Mouse (Mus musculus) gastrocnemius, postnatal 36 days (tissue): ENCODE results near the gene Tmcc3. TPM values are rescaled to one million over a fixed set of nuclear protein-coding genes. Genes with fewer than 3 reads are reported as not detected.
"Not testable (repeated sequence)": the region's sequence is repeated elsewhere in the genome, so short reads cannot be mapped to it uniquely, and the experiment has no call there.

Experiments used
- DNase-seq, 2 experiments: peaks; one replicate each; pipeline ENCODE4 v3.0.0; 2022
- intact Hi-C: fragments of 180-260 bp; cut with DNase I; formaldehyde crosslinking; loops from one replicate; pipeline ENCODE4 v1.15.1; 2025
- total RNA-seq, 2 experiments: library from RNA; stranded (reverse); gene quantifications; 2 replicates each; pipeline ENCODE4 v1.2.3; 2021

The Tmcc3 gene
- total RNA-seq, 2 experiments from 2014 or later, result 17.3 to 19.3 TPM

DNA sequence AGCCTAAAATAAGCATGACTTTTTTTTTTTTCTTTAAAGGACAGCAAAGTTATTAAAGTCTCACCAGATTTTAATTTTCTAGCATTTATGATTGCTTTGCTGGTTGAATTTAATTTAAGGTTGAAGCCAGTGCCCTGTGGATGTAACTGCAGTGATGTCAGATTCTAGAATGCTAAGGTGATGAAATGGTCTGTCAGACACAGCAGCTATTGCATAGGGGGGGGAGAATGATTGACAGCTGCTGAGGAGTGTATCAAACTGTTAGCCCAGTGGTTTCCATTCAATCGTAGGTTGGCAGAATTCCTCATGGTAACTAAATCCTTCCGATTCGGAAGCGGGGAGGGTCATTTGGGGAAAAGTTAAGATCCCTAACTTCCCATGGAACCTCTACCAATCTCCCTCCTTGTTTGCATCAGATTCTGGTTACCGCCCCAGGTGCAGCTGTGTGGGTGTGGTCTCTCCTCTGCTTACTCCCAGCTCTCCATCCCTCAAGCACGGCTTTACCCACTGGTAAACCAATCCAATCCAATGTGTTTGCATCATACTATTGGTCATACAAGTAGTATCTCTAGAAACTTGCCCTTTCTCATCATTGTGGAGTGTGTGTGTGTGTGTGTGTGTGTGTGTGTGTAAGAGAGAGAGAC, 221.5 kb downstream of the Tmcc3 start:
- no peak for DNase-seq
- intact Hi-C loops, result no loop called here

DNA sequence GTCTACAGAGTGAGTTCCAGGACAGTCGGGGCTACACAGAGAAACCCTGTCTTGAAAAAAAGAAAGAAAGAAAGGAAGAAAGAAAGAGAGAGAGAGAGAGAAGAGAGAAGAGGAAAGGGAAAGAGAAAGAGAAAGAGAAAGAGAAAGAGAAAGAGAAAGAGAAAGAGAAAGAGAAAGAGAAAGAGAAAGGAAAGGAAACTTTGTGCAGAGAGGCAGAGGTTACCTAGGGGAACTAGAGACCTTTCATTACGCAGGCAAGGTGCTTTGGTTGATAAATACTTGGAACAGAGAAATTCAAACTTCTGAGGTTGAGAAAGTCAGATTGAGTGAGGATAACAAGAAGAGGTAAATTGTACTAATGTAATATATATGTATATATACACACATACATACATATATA, 226.9 kb downstream of the Tmcc3 start:
- intact Hi-C loops, DNase-seq: not testable (repeated sequence)

DNA sequence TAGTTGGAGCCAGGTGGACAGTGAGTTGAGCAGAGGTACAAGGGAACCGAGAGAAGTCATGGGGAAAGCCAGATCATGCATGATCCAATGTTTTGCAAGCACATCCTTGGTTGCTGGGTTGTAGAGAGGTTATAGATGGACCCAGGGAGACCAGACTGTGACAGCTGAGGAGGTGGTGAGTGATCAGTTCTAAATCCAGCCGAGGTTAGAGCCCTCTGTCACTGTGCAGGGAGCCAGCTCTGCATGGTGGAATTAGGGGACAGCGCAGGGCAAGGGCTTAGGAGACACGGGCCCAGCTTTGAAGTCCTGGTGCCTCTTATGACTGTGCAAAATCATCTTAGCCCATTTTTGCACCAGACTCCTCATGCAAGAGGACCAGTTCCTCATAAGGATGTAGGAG, 228.5 kb downstream of the Tmcc3 start:
- DNase-seq, result no peak
- intact Hi-C loops, result no loop called here

DNA sequence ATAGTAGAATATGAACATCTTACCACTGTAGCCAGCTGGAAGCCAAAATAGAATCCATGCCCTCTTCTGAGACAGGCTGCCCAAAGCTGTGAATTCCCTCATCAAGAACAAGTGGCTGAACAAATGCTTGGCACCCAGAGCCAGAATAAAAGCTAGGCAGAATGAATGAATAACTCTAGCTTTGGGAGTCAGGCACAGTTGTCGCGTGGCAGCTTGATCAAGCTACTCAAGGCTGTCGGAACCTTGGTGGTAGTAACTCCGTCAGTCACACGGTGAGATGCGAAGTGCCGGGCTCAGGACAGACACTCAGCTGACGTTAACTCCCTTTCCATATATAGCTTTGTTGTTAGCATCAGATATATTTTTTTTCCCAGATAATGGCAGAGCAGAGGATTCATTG, 232.2 kb downstream of the Tmcc3 start:
- intact Hi-C loops, result no loop called here

DNA sequence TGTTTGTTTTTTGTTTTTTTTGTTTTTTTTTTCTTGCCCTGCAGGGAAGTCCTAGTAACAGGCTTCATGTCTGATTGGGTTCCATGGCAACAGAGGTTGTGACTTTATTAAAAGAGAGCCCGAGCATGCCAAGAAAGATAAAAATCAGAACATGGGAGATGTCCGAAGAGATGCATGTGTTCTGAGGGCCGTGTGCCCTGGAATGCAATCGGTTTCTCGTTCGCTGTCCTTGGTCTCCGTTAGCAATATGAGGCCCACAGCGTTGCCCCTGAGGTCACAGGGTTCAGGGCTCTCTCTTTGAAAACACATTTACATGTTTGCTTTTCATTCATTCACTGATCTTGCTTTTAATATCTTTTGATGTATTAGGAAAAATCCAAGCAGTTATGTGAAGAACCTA, 233.1 kb downstream of the Tmcc3 start:
- intact Hi-C loops, result no loop called here
- DNase-seq, result no peak

More for the DNA sequence above, 232.2 kb downstream of the Tmcc3 start:
- no peak for DNase-seq

DNA sequence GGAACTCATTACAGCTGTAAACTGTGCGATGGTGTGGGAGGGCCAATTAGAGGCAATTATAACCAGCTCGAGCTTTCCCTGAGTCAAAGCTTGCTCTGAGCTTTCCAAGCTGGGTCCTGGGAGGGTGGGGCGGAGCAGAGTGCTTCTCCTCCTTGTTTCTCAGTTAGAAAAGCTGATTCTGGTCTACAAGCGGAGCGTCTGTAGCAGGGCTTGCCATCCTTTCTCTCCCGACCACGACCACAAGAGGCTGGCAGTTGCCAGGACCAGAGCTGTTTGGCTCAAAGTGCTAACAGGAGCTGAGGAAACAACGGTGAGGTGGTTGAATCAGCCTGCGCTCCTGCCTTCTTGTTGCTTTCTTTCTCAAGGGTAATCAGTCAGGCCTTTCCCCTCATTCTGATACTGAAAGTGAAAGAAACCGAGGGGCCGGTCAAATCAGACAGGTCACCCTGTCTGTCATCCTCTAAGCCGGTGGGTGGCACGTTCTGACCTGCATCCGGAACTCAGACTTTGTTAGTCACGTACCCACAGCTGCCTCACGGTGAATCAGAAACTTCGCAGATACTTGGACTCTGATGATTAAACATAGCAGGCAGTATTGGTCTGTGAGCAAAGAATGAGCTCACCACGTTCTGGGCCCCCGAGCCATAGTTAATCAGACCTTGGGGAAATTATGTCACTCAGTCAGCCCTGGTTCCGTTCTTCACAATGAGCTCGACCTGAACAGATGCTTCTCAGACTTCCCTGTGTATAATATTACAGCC, 233.7 kb downstream of the Tmcc3 start:
- intact Hi-C loops, result no loop called here
- no peak for DNase-seq

DNA sequence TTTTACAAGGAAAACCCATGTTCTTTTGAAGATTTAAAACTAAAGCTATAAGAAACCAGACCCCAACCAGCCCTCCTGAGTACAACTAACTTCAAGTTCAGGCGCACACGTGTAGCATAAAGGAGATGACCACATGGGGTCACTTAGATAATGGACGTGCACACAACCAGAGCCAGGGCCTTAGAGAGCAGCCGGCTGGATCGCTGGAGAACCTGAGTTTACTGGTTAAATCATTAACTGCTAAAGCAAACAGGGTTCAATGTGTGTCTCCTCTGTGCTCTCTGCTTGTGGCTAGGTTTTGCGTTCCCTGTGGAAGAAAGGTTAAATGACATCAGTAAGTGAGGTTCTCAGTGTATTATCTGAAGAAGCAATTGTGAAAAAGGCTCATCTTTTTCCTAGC, 234.9 kb downstream of the Tmcc3 start:
- intact Hi-C loops, result no loop called here
- DNase-seq, result no peak

DNA sequence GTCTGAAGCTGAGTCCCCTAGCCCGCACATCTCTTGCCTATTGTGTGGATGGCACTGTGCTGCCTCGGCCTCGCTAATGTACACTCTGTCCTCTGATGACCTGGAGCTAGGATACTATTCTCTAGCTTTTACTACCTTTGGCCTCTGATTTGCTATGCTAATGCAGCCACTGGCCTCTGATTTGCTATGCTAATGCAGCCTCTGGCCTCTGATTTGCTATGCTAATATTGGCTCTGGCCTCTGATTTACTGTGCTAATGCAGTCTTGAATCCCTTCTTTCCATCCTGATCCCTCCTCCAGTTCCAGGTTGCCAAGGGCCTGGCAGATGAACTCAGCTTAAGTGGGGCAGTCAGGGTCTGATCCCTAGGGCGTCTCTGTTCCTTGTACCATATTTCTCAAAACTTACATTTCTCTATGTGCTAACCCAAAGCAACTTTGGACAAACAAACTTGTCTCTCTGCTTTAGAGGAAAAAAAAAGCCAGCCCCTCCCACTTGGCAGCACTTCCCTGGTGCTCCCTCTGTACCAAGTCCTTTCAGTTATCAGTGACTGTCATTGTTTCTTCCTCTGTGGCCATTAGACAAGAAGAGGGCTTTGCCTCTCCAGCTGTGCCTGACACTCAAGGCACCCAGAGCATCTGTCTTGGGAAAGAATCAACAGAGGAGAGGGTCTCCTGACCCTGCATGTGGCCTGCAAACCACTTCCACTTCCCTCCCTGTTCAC, 237.9 kb downstream of the Tmcc3 start:
- intact Hi-C loops, result no loop called here
- DNase-seq, result no peak

DNA sequence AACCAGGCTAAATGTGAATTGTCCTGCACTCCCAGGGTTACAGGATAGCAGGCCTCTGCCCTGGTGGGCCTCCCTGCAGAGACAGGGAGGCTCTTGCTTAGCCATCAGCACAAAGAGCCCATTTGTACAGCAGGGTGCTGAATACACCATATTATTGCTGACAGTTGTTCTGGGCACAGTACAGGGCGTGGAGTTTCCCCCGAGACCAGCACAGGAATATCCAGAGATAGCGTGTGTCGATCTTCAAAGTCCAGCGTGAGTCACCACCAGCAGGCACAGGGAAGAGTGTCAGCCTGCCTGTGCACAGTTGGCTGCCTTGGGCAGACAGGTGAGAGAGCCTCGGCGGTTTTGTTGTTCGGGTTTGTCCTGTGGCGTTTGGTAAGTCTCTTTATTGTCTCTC, 238.9 kb downstream of the Tmcc3 start:
- no peak for DNase-seq
- intact Hi-C loops, result no loop called here

DNA sequence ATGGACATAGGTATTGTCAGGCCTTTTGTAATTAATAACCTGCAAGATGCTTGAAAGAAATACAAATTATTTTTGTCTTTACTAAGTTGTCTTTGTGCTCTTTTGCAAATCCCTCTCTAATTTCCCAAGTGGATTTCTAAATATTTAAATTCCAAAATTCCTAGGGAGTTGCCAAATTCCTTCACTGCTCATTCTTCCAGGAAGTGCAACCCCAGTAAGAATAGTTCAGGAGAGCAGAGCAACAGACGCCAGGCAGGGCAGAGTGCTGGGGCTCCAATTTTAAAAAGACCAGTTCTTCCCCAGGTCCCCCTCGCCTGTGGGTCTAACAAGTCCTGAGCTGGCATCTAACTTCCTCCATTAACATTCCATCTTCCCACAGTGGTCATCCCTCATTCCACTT, 239.3 kb downstream of the Tmcc3 start:
- intact Hi-C loops, result no loop called here
- no peak for DNase-seq

DNA sequence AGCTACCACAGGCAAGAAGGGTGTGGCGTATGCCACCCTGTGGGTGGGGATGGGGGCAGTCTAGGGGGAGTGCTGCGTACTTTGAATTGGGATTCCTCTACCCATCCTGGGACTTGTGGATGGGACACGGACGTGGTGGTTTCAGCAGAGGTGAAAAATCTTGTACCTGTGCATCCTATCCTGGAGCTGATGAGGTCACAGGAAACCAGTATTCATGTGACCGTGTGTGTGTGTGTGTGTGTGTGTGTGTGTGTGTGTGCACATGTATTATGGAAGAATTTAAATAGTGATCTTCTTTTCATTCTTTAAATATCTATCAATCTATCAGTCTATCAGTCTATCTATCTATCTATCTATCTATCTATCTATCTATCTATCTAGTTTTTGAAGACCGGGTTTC, 239.8 kb downstream of the Tmcc3 start:
- no peak for DNase-seq

DNA sequence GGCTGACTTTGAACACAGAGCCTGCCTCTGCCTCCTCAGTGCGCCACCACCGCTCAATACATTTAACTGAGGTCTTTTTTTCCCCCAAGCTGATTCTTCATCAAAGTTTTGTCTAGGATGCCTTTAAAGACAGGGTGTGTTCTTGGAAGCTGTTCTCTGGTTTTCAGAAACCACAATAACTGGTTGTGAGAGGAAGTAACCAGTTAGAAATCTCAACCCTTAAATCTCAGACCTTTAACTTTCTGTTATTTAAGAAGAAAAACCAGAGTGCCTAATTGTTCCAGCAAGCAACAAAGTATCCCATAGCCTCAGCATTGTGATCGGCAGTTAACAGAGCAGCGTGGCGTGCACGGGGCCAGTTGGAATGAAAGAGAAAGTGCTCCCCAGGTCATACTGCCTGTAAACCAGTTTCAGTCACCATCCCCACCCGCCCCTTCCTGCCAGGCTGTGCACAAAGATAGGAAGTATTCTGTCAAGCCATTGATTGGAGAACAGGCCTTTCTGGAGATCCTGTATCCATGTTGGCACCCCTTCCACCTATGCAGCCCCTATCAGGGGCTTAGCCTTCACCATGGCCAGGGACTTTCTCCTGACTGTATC, 240.3 kb downstream of the Tmcc3 start:
- no peak for DNase-seq
- intact Hi-C loops, result no loop called here

More for the DNA sequence above, 239.8 kb downstream of the Tmcc3 start:
- intact Hi-C loops, result no loop called here

DNA sequence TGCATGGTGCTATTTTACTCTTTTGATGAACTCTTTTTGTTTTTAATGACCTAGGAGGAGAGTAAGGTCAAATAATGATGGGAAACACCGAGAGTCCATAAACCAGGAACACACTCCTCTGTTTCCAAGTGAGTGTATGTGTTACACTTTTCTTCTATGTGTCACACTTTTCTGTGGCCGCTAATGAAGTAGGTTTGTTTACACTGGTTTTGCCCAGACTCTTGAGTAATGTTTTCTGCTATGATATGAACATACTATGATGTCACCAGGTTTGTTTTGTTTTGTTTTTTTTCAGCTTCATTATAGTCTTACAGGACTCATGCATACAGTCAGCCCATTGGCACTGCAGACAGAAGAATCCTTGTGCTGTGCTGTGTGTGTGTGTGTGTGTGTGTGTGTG, 243.6 kb downstream of the Tmcc3 start:
- intact Hi-C loops, result no loop called here
- no peak for DNase-seq

DNA sequence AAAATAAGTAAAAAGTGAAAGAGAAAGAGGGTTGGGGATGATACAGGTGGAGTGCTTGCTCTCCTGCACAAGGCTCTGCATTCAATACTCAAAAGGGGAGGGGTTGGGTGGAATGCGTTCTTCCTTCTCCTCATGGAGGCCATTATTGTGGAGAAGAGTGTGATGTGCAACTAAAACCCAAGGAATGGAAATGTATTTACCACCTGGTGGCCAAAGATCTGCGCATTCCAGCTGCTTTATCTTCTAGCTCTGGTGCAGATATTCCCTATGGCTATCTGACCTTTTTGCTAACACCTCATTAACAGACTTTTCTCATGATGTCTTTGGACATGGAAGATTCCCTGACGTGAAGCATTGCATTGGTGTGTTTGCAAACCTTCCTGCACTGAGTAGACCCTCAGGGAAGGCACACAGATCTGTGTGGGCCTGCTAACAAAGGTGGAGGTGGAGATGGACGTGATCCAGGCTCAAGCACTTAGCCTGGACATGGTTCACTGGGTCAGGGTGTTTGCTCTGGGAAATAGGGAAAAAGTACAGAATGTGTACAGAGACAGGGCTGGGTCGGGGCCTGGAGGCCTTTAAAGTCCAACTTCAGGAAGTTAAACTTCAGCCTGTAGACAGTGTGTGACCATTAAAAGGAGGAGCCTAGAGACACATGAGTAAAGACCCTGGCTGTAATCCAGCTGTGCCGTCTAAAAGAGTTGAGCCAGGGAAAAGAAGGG, 245.8 kb downstream of the Tmcc3 start:
- no peak for DNase-seq
- intact Hi-C loops, result no loop called here

DNA sequence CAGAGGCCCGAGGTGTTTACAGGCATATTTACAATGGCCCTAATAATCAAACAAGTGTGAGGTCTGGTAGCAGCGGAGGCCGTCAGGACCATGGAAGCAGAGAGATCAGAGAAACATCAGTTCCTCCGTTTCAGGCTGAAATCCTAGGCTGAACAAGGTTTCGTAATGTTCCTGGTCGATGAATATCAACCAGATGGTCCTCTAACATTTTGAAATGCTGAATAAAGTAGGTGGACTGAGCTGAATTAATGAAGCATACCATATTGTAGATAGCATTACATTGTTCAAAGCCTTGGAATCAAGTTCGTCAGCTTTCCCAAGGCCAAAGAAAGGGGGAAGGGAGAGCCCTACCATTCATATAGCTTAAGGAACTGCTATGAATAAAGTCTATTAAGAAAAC, 247.1 kb downstream of the Tmcc3 start:
- no peak for DNase-seq
- intact Hi-C loops, result no loop called here

DNA sequence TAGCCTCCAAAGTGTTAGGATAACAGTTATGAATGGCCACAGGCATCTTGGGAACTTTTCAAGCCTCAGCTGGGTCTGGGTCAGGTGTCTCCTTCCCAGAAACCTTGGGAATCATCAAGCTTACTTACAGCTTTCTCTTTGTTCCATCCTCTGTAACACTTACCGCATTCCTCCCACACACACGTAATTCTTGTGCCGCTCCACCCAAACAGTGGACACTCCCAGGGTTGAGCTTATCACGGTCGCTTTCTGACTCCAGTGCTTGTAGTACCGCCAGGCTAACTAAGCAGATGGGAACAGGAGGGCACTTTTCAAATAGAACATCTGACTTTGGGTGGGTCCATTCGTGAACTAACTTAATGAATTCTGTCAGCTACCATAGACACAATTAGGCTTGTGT, 249.6 kb downstream of the Tmcc3 start:
- intact Hi-C loops, result no loop called here
- DNase-seq, result no peak

DNA sequence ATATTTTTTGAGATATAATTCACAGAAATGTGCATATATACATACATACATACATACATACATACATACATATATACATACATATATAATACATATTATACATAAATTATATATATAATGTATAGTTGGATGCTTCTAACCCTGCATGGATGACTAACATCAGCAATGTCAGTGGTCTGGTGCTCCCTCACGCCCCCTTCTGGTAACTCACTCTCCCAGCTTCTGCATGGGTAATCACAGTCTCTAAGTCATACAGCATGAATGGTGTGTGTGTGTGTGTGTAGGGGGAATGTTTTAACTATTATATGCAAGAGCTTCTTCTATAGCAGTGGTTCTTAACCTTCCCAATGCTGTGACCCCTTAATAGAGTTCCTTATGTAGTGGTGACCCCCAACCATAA, 250.4 kb downstream of the Tmcc3 start:
- intact Hi-C loops, result no loop called here
- DNase-seq, result no peak

DNA sequence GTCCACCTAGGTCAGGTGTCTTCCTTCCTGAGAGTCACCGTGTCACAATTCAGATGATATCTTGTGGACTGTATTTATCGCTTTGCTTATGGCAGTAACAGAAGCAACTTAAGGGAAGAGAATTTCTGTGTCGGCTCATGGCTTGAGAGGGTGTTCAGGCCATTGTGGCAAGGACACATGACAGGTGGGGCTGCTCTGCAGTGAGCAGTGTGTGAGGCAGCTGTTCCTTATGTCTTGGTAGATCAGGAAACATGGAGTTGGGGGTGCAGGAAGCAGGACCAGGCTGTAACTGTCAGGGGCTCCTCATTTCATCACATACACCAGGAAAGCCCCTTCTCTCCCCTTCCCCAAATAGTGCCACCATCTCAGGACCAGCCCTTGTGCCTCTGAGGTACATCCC, 251.2 kb downstream of the Tmcc3 start:
- no peak for DNase-seq
- intact Hi-C loops, result no loop called here

DNA sequence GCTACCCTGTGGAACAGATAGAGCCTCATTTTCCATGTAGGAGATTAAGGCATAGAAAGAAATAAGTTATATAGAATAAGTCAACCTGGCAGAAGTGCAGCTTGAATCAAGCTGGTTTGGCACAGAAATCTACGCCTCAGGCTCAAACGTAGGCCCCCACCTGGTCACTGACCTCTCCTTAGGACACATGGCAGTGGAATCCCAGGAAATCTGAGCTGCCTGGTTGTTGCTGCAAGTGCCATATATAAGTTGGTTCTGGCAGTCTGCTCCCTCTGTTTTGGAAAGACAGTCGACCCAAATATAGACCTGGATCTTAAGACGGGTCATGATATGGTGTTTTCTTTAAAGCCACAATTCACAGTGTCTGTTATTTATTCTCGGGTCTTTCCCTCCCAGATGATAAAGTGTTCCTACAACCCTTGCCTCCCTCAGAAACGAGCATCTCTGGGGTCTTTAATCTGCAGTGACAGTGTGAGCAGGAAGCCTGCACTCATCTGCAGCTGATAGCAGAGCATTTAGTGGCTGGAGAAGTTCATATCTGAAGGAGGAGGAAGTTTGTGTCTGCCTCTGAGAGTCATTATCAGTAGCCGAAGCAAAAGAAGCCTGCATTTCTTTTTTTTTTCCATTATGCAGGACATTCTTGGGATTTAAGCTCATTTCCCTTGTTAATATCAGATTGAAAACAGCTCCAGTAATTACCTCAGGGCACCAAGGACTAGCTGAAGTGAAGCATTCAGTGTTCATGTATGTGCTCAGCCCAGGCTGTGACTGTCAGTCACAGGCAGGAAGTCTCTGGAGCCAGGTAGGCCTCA, 253.9 kb downstream of the Tmcc3 start:
- intact Hi-C loops, result no loop called here

More for the DNA sequence above, 253.9 kb downstream of the Tmcc3 start:
- DNase-seq, result no peak
